10 mouse cellular contexts compared by ENCODE assay signal in the genomic region with DNA sequence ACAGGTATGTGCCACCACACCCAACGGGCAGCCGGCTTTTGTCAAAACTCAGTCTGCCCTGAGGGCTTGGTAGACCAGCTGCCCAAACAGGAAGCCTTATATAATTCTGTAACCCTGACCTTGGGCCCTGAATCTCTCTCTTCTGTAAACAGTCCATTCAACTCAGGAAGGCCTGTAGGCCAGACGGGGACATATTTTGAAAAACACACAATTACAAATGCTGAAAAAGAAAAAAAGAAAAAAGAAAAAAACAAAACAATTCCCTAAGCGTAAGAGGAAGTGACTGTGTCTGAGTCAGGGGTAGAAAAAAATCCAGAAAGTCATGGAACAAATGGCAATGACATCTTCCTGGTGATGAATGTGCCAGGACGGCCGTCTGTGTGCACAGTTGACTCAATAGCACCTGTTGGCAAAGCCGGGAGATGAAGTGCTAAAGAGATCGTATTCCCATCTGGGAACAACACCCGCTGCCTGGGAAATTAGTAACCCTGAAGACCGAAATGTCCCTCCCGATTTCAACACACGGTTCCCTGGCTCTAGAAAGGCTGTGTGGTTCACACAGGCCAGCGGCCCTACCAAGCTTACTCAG.
DNase-seq lines count a peak whose midpoint lies in the region; ATAC-seq and TF ChIP-seq lines count a peak whose summit lies in the region.
"Had no signal": no experiment of that assay in that cellular context is flagged by ENCODE, and none has a peak within 500 bp of the region (broad histone marks: within the 10 kb centered on the region; RNA-seq: fewer than 3 reads in every experiment).

No protein-coding gene starts in this region.

- TF ChIP-seq CTCF in ES-Bruce4 (IDR thresholded peaks at IDR 0.05; ENCODE audit: low read depth, low read length): no peak

- ATAC-seq in hindbrain, embryonic 14.5 days (ENCODE audit: low FRiP score): no peak

- 0 out of 2 replicates have a peak overlapping the region, but pooled peaks have one; percentile 33 for H3K4me3 ChIP-seq in ES-Bruce4 (ENCODE audit: low read depth, low read length)
- no peak overlapping the region for H3K4me3 ChIP-seq in embryonic facial prominence, embryonic 10.5 days
- no peak overlapping the region for H3K4me3 ChIP-seq in hindbrain, embryonic 14.5 days (replicated peaks; ENCODE audit: low read length)

- H3K4me2 ChIP-seq in hindbrain, embryonic 14.5 days (replicated peaks): no peak overlapping the region

- H3K36me3 ChIP-seq in ES-Bruce4 (ENCODE audit: control insufficient read depth, insufficient read depth, low read length, poor library complexity, severe bottlenecking): no peaks in the 10 kb centered on the region
- no peaks in the 10 kb centered on the region for H3K36me3 ChIP-seq in embryonic facial prominence, embryonic 10.5 days (replicated peaks)
- H3K36me3 ChIP-seq in hindbrain, embryonic 14.5 days (replicated peaks; ENCODE audit: control insufficient read depth, insufficient read depth): no peaks in the 10 kb centered on the region

- H3K9ac ChIP-seq in ES-Bruce4 (ENCODE audit: low read depth, poor library complexity, severe bottlenecking): peak overlapping the region; percentile 36
- H3K9ac ChIP-seq in hindbrain, embryonic 14.5 days: no peak overlapping the region
- H3K9ac ChIP-seq: liver, embryonic 14.5 days had no signal

- WGBS in embryonic facial prominence, embryonic 10.5 days: 63% methylated on average over 13 of the region's 13 CpGs
- WGBS in hindbrain, embryonic 14.5 days: 83% methylated on average over 13 of the region's 13 CpGs

- H3K27me3 ChIP-seq in ES-Bruce4 (ENCODE audit: control insufficient read depth, insufficient read depth, low read length, poor library complexity, severe bottlenecking): no peaks in the 10 kb centered on the region
- peaks cover 29% of the 10 kb centered on the region for H3K27me3 ChIP-seq in embryonic facial prominence, embryonic 10.5 days (replicated peaks; ENCODE audit: low read depth, poor library complexity, severe bottlenecking)
- H3K27me3 ChIP-seq in hindbrain, embryonic 14.5 days (ENCODE audit: control insufficient read depth, insufficient read depth, low read length): peaks cover 13% of the 10 kb centered on the region; the same call in 1 of the 2 replicates

- peak overlapping the region; percentile 88 for H3K27ac ChIP-seq in ES-Bruce4 (ENCODE audit: insufficient read depth, low read length)
- peak overlapping the region; percentile 76; the same call in 1 of the 2 replicates for H3K27ac ChIP-seq in embryonic facial prominence, embryonic 10.5 days (replicated peaks)
- no peak overlapping the region for H3K27ac ChIP-seq in hindbrain, embryonic 14.5 days
- H3K27ac ChIP-seq: liver, embryonic 14.5 days had no signal

- peak; percentile 28 to 48 for DNase-seq in kidney, adult 8-10 months
- DNase-seq in kidney, adult 11 months: no peak
- DNase-seq in embryonic facial prominence, embryonic 10.5 days (ENCODE audit: low spot score): no peak
- peak; percentile 39 to 45 for DNase-seq in layer of hippocampus, postnatal 36 days
- DNase-seq in T-cell, adult 2 months (ENCODE audit: low spot score): no peak
- DNase-seq in hindbrain, embryonic 14.5 days (ENCODE audit: low spot score): no peak
- no peak for DNase-seq in right cerebral cortex, adult 2 months (ENCODE audit: low spot score in 2 of 2)
- DNase-seq: cerebellum, adult 9-10 months had no signal

- no peak for TF ChIP-seq POLR2A in ES-Bruce4 (IDR thresholded peaks at IDR 0.05; ENCODE audit: insufficient read depth, low read length)

- peaks cover 12% of the 10 kb centered on the region for H3K4me1 ChIP-seq in ES-Bruce4 (ENCODE audit: control insufficient read depth, insufficient read depth, low read length)
- peaks cover 62% of the 10 kb centered on the region for H3K4me1 ChIP-seq in embryonic facial prominence, embryonic 10.5 days
- H3K4me1 ChIP-seq in hindbrain, embryonic 14.5 days (replicated peaks; ENCODE audit: control insufficient read depth, insufficient read depth, low read length): peaks cover 8% of the 10 kb centered on the region; the same call in 1 of the 2 replicates

- TF ChIP-seq EP300 in ES-Bruce4 (IDR thresholded peaks at IDR 0.05; ENCODE audit: insufficient read depth, low read depth, low read length): peak; percentile 85

- no peaks in the 10 kb centered on the region for H3K9me3 ChIP-seq in ES-Bruce4 (replicated peaks; ENCODE audit: control insufficient read depth, insufficient read depth, low read length, poor library complexity, severe bottlenecking)
- no peaks in the 10 kb centered on the region for H3K9me3 ChIP-seq in embryonic facial prominence, embryonic 10.5 days
- no peaks in the 10 kb centered on the region for H3K9me3 ChIP-seq in hindbrain, embryonic 14.5 days (ENCODE audit: control insufficient read depth, low read length)

Comparison
In these comparisons a context has a peak if more than half of its experiments do, and no peak if none do; other contexts are left out.
1. DNase-seq: peak in kidney, adult 8-10 months (2 of 2) and layer of hippocampus, postnatal 36 days (2 of 2); none in kidney, adult 11 months (single experiment), embryonic facial prominence, embryonic 10.5 days (single experiment), T-cell, adult 2 months (single experiment), hindbrain, embryonic 14.5 days (single experiment) and right cerebral cortex, adult 2 months (0 of 2).